21 mouse cellular contexts compared by ENCODE assay signal in genomic region chr3:15112177-15112838, GRCm38 (mm10).
DNase-seq lines count a peak whose midpoint lies in the region; ATAC-seq and TF ChIP-seq lines count a peak whose summit lies in the region.
"Had no signal": no experiment of that assay in that cellular context is flagged by ENCODE, and none has a peak within 500 bp of the region (broad histone marks: within the 10 kb centered on the region; RNA-seq: fewer than 3 reads in every experiment).

No protein-coding gene starts in this region.

- no peak for ATAC-seq in hindbrain, postnatal 0 days
- peak; percentile 82; the same call in 1 of the 2 replicates for ATAC-seq in lung, embryonic 14.5 days (ENCODE audit: insufficient read depth)
- ATAC-seq: intestine, postnatal 0 days; midbrain, embryonic 13.5 days had no signal

- peaks cover 19% of the 10 kb centered on the region for H3K4me1 ChIP-seq in hindbrain, embryonic 10.5 days (replicated peaks)
- H3K4me1 ChIP-seq in hindbrain, postnatal 0 days (ENCODE audit: insufficient read depth, low read length), result no peaks in the 10 kb centered on the region
- peaks cover 9% of the 10 kb centered on the region; the same call in 1 of the 2 replicates for H3K4me1 ChIP-seq in lung, embryonic 14.5 days (ENCODE audit: insufficient read depth)
- H3K4me1 ChIP-seq: hindbrain, embryonic 15.5 days; kidney, embryonic 15.5 days; limb, embryonic 12.5 days; liver, embryonic 15.5 days; midbrain, embryonic 13.5 days had no signal

- no peak overlapping the region for H3K4me2 ChIP-seq in hindbrain, postnatal 0 days (ENCODE audit: low read depth, low read length)
- no peak overlapping the region for H3K4me2 ChIP-seq in lung, embryonic 14.5 days
- H3K4me2 ChIP-seq: hindbrain, embryonic 15.5 days; kidney, embryonic 15.5 days; limb, embryonic 12.5 days; liver, embryonic 15.5 days; midbrain, embryonic 13.5 days had no signal

- peak overlapping the region; percentile 40; the same call in 1 of the 2 replicates for H3K27ac ChIP-seq in hindbrain, embryonic 10.5 days
- no peak overlapping the region for H3K27ac ChIP-seq in hindbrain, postnatal 0 days
- H3K27ac ChIP-seq in lung, embryonic 14.5 days (ENCODE audit: low read depth), result no peak overlapping the region
- H3K27ac ChIP-seq: forebrain, embryonic 10.5 days; heart, adult 2 months; hindbrain, embryonic 15.5 days; kidney, embryonic 15.5 days; limb, embryonic 12.5 days; liver, embryonic 15.5 days; midbrain, embryonic 13.5 days had no signal

- H3K9ac ChIP-seq in hindbrain, postnatal 0 days (replicated peaks; ENCODE audit: low read length), result no peak overlapping the region
- no peak overlapping the region for H3K9ac ChIP-seq in lung, embryonic 14.5 days
- H3K9ac ChIP-seq: hindbrain, embryonic 15.5 days; kidney, embryonic 15.5 days; limb, embryonic 12.5 days; liver, embryonic 15.5 days; midbrain, embryonic 13.5 days had no signal

- H3K36me3 ChIP-seq in hindbrain, embryonic 10.5 days, result no peaks in the 10 kb centered on the region
- H3K36me3 ChIP-seq in hindbrain, postnatal 0 days (ENCODE audit: insufficient read depth, low read length), result no peaks in the 10 kb centered on the region
- H3K36me3 ChIP-seq in lung, embryonic 14.5 days (ENCODE audit: insufficient read depth), result no peaks in the 10 kb centered on the region
- H3K36me3 ChIP-seq: forebrain, embryonic 10.5 days; hindbrain, embryonic 15.5 days; kidney, embryonic 15.5 days; limb, embryonic 12.5 days; liver, embryonic 15.5 days; midbrain, embryonic 13.5 days had no signal

- WGBS in hindbrain, embryonic 10.5 days, result 37% methylated on average over 2 of the region's 2 CpGs
- WGBS in hindbrain, postnatal 0 days, result 44% methylated on average over 2 of the region's 2 CpGs
- WGBS in lung, embryonic 14.5 days, result 25% methylated on average over 2 of the region's 2 CpGs

- TF ChIP-seq CTCF in hindbrain, postnatal 0 days (IDR thresholded peaks at IDR 0.05; ENCODE audit: low read depth), result no peak
- TF ChIP-seq CTCF in lung, embryonic 14.5 days (IDR thresholded peaks at IDR 0.05; ENCODE audit: low read depth), result no peak

- no peaks in the 10 kb centered on the region for H3K27me3 ChIP-seq in hindbrain, embryonic 10.5 days (ENCODE audit: insufficient read depth, poor library complexity, severe bottlenecking)
- H3K27me3 ChIP-seq in hindbrain, postnatal 0 days (ENCODE audit: insufficient read depth, low read length), result no peaks in the 10 kb centered on the region
- H3K27me3 ChIP-seq in lung, embryonic 14.5 days (ENCODE audit: insufficient read depth, low read length), result no peaks in the 10 kb centered on the region
- H3K27me3 ChIP-seq: CH12.LX; hindbrain, embryonic 15.5 days; kidney, embryonic 15.5 days; limb, embryonic 12.5 days; liver, embryonic 15.5 days; midbrain, embryonic 13.5 days had no signal

- no peaks in the 10 kb centered on the region for H3K9me3 ChIP-seq in hindbrain, embryonic 10.5 days
- H3K9me3 ChIP-seq in hindbrain, postnatal 0 days (ENCODE audit: low read length), result no peaks in the 10 kb centered on the region
- H3K9me3 ChIP-seq in lung, embryonic 14.5 days (ENCODE audit: low read depth, low read length), result no peaks in the 10 kb centered on the region
- H3K9me3 ChIP-seq: forebrain, embryonic 10.5 days; hindbrain, embryonic 15.5 days; kidney, embryonic 15.5 days; limb, embryonic 12.5 days; liver, embryonic 15.5 days; midbrain, embryonic 13.5 days had no signal

- no peak for DNase-seq in hindbrain, embryonic 10.5 days (ENCODE audit: low spot score)
- no peak for DNase-seq in hindbrain, postnatal 0 days (ENCODE audit: low spot score)
- peak; percentile 87 for DNase-seq in lung, embryonic 14.5 days
- DNase-seq in lung, postnatal 25 days (ENCODE audit: low spot score), result no peak
- DNase-seq in brain, adult 2 months (ENCODE audit: low read depth, low spot score), result peak; percentile 88
- DNase-seq in yolk sac, embryonic 10.5 days (ENCODE audit: low spot score), result peak; percentile 39
- no peak for DNase-seq in gastrocnemius, postnatal 10 days
- DNase-seq: cerebellum, postnatal 14 days; gastrocnemius, postnatal 14 days; heart, adult 2 months; heart, postnatal 36 days; kidney, postnatal 4 days; thymus, postnatal 25 days had no signal

- H3K4me3 ChIP-seq in hindbrain, embryonic 10.5 days, result no peak overlapping the region
- no peak overlapping the region for H3K4me3 ChIP-seq in hindbrain, postnatal 0 days (ENCODE audit: low read length)
- H3K4me3 ChIP-seq in lung, embryonic 14.5 days (ENCODE audit: low read depth, low read length), result no peak overlapping the region
- H3K4me3 ChIP-seq: forebrain, embryonic 10.5 days; heart, adult 2 months; hindbrain, embryonic 15.5 days; kidney, embryonic 15.5 days; limb, embryonic 12.5 days; liver, embryonic 15.5 days; midbrain, embryonic 13.5 days had no signal

Comparison
In these comparisons a context has a peak if more than half of its experiments do, and no peak if none do; other contexts are left out.
1. DNase-seq: peak in lung, embryonic 14.5 days (single experiment), brain, adult 2 months (single experiment) and yolk sac, embryonic 10.5 days (single experiment); none in hindbrain, embryonic 10.5 days (single experiment), hindbrain, postnatal 0 days (single experiment), lung, postnatal 25 days (single experiment) and gastrocnemius, postnatal 10 days (single experiment).